Mouse (Mus musculus): ENCODE data around the gene Tet2. TPM values are rescaled to one million over a fixed set of nuclear protein-coding genes. Genes with fewer than 3 reads are reported as not detected.

The Tet2 gene
- total and polyA plus RNA-seq, 3 experiments, result 6.8 to 101 (median 10.9) TPM

DNA sequence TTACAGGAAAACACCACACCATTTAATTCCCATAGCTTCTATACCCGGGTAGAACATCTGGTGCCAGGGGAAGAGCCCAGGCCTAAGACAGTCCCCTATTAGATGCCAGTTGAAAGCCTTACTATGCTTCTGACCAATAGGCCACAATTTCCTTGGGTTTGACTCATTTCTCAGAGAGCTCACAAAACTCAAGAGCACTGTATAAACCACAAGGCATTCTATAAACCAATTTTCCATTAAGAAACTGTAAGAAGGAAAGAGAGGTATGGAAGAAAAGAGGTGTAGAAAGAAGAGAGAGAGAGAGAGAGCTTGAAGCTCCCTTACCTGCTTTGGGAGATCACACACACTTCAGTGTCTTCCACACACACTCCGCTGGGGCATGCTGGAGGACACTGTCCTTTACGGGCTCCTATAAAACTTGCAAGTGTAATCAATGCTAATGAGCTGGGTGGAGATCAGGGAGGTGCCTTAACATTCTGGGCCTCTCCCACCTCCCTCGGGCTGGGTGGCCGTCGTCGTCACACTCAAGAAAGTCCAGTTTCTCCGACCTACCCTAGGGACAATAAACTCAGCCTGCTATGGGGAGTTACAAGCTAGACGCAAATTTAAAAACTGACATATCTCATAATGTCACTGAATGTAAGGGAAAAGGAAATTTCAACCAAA, 38.5 kb downstream of the Tet2 start:
- H3K27ac ChIP-seq (ENCODE audit: control insufficient read depth, low read depth, low read length), result no peak overlapping the region
- no peaks in the 10 kb centered on the region for H3K79me2 ChIP-seq (ENCODE audit: control insufficient read depth, insufficient read depth, low read length, poor library complexity)
- H3K27me3 ChIP-seq (ENCODE audit: control insufficient read depth in 1 of 2, insufficient read depth in 2 of 2, low read length in 2 of 2), result no peaks in the 10 kb centered on the region
- no peak overlapping the region for H3K4me3 ChIP-seq (ENCODE audit: control insufficient read depth in 1 of 2, insufficient read depth in 1 of 2, low read depth in 2 of 2, low read length in 2 of 2)
- no peak for DNase-seq (ENCODE audit: low read depth, low spot score)
- no peaks in the 10 kb centered on the region for H3K9me3 ChIP-seq (replicated peaks; ENCODE audit: insufficient read depth, low read length)
- TF ChIP-seq POLR2AphosphoS5 (IDR thresholded peaks at IDR 0.05; ENCODE audit: borderline replicate concordance, low read depth, low read length) (no peak), UBTF (IDR thresholded peaks at IDR 0.05; ENCODE audit: borderline replicate concordance, insufficient read depth, low read depth, low read length) (no peak), MEF2A (IDR thresholded peaks at IDR 0.05; ENCODE audit: extremely low read depth, insufficient replicate concordance, low read depth, low read length, poor library complexity, severe bottlenecking) (no peak), GABPA (IDR thresholded peaks at IDR 0.05; ENCODE audit: low read depth, low read length) (no peak), MXI1 (IDR thresholded peaks at IDR 0.05; ENCODE audit: low read depth, low read length) (no peak), MAFK (IDR thresholded peaks at IDR 0.05; ENCODE audit: borderline replicate concordance, low read depth, low read length) (no peak), POLR2AphosphoS2 (IDR thresholded peaks at IDR 0.05; ENCODE audit: low read length) (no peak), HCFC1 (IDR thresholded peaks at IDR 0.05; ENCODE audit: low read depth, low read length) (no peak), RAD21 (IDR thresholded peaks at IDR 0.05; ENCODE audit: low read depth, low read length) (no peak), GATA1 (IDR thresholded peaks at IDR 0.05; ENCODE audit: low read depth, low read length) (no peak), MYC (IDR thresholded peaks at IDR 0.05; ENCODE audit: low read depth, low read length) (no peak), SIN3A (IDR thresholded peaks at IDR 0.05; ENCODE audit: low read length) (no peak), ZNF384 (IDR thresholded peaks at IDR 0.05; ENCODE audit: low read depth, low read length) (no peak), SMC3 (IDR thresholded peaks at IDR 0.05; ENCODE audit: low read depth, low read length) (no peak), CHD2 (IDR thresholded peaks at IDR 0.05; ENCODE audit: low read length) (no peak)
- peaks cover 2 to 6% of the 10 kb centered on the region in 2 experiments; a peak in 2 of 4 replicates for H3K36me3 ChIP-seq (ENCODE audit: control insufficient read depth in 1 of 2, insufficient read depth in 2 of 2, low read length in 2 of 2)
- no peaks in the 10 kb centered on the region for H3K4me1 ChIP-seq (ENCODE audit: control insufficient read depth in 1 of 2, insufficient read depth in 2 of 2, low read length in 2 of 2)
- H3K9ac ChIP-seq (ENCODE audit: control insufficient read depth, low read depth, low read length, poor library complexity, severe bottlenecking), result no peak overlapping the region

GRCm38 (mm10) chr3:133496953-133497352, 48.0 kb downstream of the Tet2 start:
- Histone ChIP-seq H3K4me1 (ENCODE audit: control insufficient read depth in 1 of 2, insufficient read depth in 2 of 2, low read length in 2 of 2) (peaks cover 0 to 3% of the 10 kb centered on the region in 2 experiments; a peak in 1 of 4 replicates), H3K9me3 (replicated peaks; ENCODE audit: insufficient read depth, low read length) (no peaks in the 10 kb centered on the region), H3K27ac (ENCODE audit: control insufficient read depth, low read depth, low read length) (no peak overlapping the region), H3K79me2 (ENCODE audit: control insufficient read depth, insufficient read depth, low read length, poor library complexity) (no peaks in the 10 kb centered on the region), H3K4me3 (ENCODE audit: control insufficient read depth in 1 of 2, insufficient read depth in 1 of 2, low read depth in 2 of 2, low read length in 2 of 2) (no peak overlapping the region), H3K27me3 (ENCODE audit: control insufficient read depth in 1 of 2, insufficient read depth in 2 of 2, low read length in 2 of 2) (no peaks in the 10 kb centered on the region), H3K9ac (ENCODE audit: control insufficient read depth, low read depth, low read length, poor library complexity, severe bottlenecking) (no peak overlapping the region), H3K36me3 (ENCODE audit: control insufficient read depth in 1 of 2, insufficient read depth in 2 of 2, low read length in 2 of 2) (peaks cover 0 to 2% of the 10 kb centered on the region in 2 experiments; a peak in 2 of 4 replicates)
- no peak for DNase-seq (ENCODE audit: low read depth, low spot score)
- TF ChIP-seq EP300 (IDR thresholded peaks at IDR 0.05; ENCODE audit: low read depth in 1 of 2, low read length in 2 of 2) (no peak), KAT2A (conservative IDR thresholded peaks at IDR 0.05; ENCODE audit: low read depth, low read length) (no peak), MYB (IDR thresholded peaks at IDR 0.05; ENCODE audit: low read depth, low read length) (no peak), TCF12 (IDR thresholded peaks at IDR 0.05; ENCODE audit: low read depth, low read length) (no peak), RCOR1 (IDR thresholded peaks at IDR 0.05; ENCODE audit: low read depth, low read length) (no peak), MAFK (IDR thresholded peaks at IDR 0.05; ENCODE audit: borderline replicate concordance, low read depth, low read length) (no peak), HCFC1 (IDR thresholded peaks at IDR 0.05; ENCODE audit: low read depth, low read length) (no peak), USF2 (IDR thresholded peaks at IDR 0.05; ENCODE audit: borderline replicate concordance in 1 of 2, insufficient read depth in 1 of 2, low read depth in 1 of 2, low read length in 2 of 2) (no peak), ZNF384 (IDR thresholded peaks at IDR 0.05; ENCODE audit: low read depth, low read length) (no peak), TAL1 (IDR thresholded peaks at IDR 0.05; ENCODE audit: low read length) (no peak), USF1 (IDR thresholded peaks at IDR 0.05; ENCODE audit: low read depth, low read length) (no peak), NRF1 (IDR thresholded peaks at IDR 0.05; ENCODE audit: insufficient read depth, low read depth, low read length, poor library complexity, severe bottlenecking) (no peak)
